Mouse (Mus musculus) hindbrain, postnatal 0 days (tissue): ENCODE measurements around the gene 1700016K19Rik. TPM values are rescaled to one million over a fixed set of nuclear protein-coding genes. Genes with fewer than 3 reads are reported as not detected.

Experiments used
- ATAC-seq: fragments of 200-750 bp; cut with Nextera tagmentation; 2 replicates; pipeline ENCODE4 v1.8.0; 2017; ENCODE audit warnings: mild to moderate bottlenecking, moderate TSS enrichment, moderate library complexity
- DNase-seq: peaks from one replicate; pipeline ENCODE4 v3.0.0-alpha.2; 2015; ENCODE audit warnings: low spot score
- H3K27ac ChIP-seq: fragments of 300-500 bp; sonication (generic); 2 replicates; pipeline ENCODE4 v1.5.1; 2014; ENCODE audit warnings: mild to moderate bottlenecking
- H3K27me3 ChIP-seq: fragments of 300-500 bp; sonication (generic); 2 replicates; pipeline ENCODE4 v1.6.1; 2014; ENCODE audit warnings: low read length, mixed read lengths; ENCODE audit not compliant: insufficient read depth
- H3K36me3 ChIP-seq: fragments of 300-500 bp; sonication (generic); 2 replicates; pipeline ENCODE4 v1.6.1; 2014; ENCODE audit warnings: low read length, mixed read lengths; ENCODE audit not compliant: insufficient read depth
- H3K4me1 ChIP-seq: fragments of 300-500 bp; sonication (generic); 2 replicates; pipeline ENCODE4 v1.6.1; 2014; ENCODE audit warnings: antibody characterized with exemption, low read length, mixed read lengths; ENCODE audit not compliant: insufficient read depth
- H3K4me2 ChIP-seq: fragments of 300-500 bp; sonication (generic); 2 replicates; pipeline ENCODE4 v1.6.1; 2014; ENCODE audit warnings: low read depth, mild to moderate bottlenecking, low read length, moderate library complexity, mixed read lengths
- H3K4me3 ChIP-seq: fragments of 300-500 bp; sonication (generic); 2 replicates; pipeline ENCODE4 v1.5.1; 2014; ENCODE audit warnings: low read length
- H3K9ac ChIP-seq: fragments of 300-500 bp; sonication (generic); replicated peaks from 2 replicates; pipeline ENCODE4 v1.6.1; 2014; ENCODE audit warnings: mild to moderate bottlenecking, low read length, moderate library complexity, mixed read lengths
- H3K9me3 ChIP-seq: fragments of 300-500 bp; sonication (generic); 2 replicates; pipeline ENCODE4 v1.6.1; 2016; ENCODE audit warnings: low read length, mixed read lengths
- CTCF ChIP-seq: IDR thresholded peaks from 2 replicates; pipeline ENCODE4 v1.5.1; 2016; ENCODE audit warnings: antibody characterized with exemption, control low read depth, low read depth
- WGBS: fragments of 180-500 bp; shearing (Covaris S2); extraction: QIAGEN DNeasy Blood & Tissue Kit; methylation state at CpG from one replicate; pipeline ENCODE4 v1.1.7; 2014; 5-methylcytosine and 5-hydroxymethylcytosine counted together
- polyA plus RNA-seq: library from polyadenylated mRNA; unstranded; fragments of >200 nt; fragmentation: Nextera tagmentation; extraction: Ambion mirVana; gene quantifications from 2 replicates; pipeline ENCODE4 v1.2.1, GENCODE M21; 2015
- total RNA-seq: library from RNA; depleted of rRNA; stranded (reverse); fragments of >200 nt; gene quantifications from 2 replicates; pipeline ENCODE4 v1.2.3, GENCODE M21; 2014; rRNA removed

1700016K19Rik gene
- total RNA-seq (2.5 and 4.8 TPM in 2 replicates), polyA plus RNA-seq (6.2 and 6.3 TPM in 2 replicates)

GRCm38 (mm10) chr11:75999440-76000155, at the start of gene 1700016K19Rik:
Gene 1700016K19Rik, plus strand, starts transcription at chr11:75999912.
- Histone ChIP-seq H3K4me3 (peak within 1 kb of the TSS; percentile 58), H3K36me3 (no peaks in the 10 kb centered on the region), H3K9me3 (no peaks in the 10 kb centered on the region), H3K9ac (peak within 1 kb of the TSS; percentile 38), H3K4me1 (peaks cover 10% of the 10 kb centered on the region), H3K27ac (no peak within 1 kb of the TSS), H3K27me3 (no peaks in the 10 kb centered on the region), H3K4me2 (peak within 1 kb of the TSS; percentile 80)
- peak; percentile 82 for TF ChIP-seq CTCF
- 14% methylated on average over 35 of the region's 36 CpGs for WGBS
- ATAC-seq (peak; percentile 88), DNase-seq (peak; percentile 92)

GRCm38 (mm10) chr11:75950459-75950858, 49.3 kb upstream of the 1700016K19Rik start:
- Histone ChIP-seq H3K9me3 (no peaks in the 10 kb centered on the region), H3K27ac (no peak overlapping the region), H3K4me1 (peaks cover 16% of the 10 kb centered on the region), H3K27me3 (no peaks in the 10 kb centered on the region), H3K9ac (no peak overlapping the region), H3K4me3 (no peak overlapping the region), H3K36me3 (no peaks in the 10 kb centered on the region), H3K4me2 (no peak overlapping the region)
- ATAC-seq (no peak), DNase-seq (no peak)
- 71% methylated on average over 3 of the region's 3 CpGs for WGBS
- no peak for TF ChIP-seq CTCF

- Histone ChIP-seq H3K9ac (no peak overlapping the region), H3K36me3 (no peaks in the 10 kb centered on the region), H3K9me3 (no peaks in the 10 kb centered on the region), H3K4me3 (no peak overlapping the region), H3K27me3 (no peaks in the 10 kb centered on the region), H3K4me1 (peaks cover 8% of the 10 kb centered on the region; the same call in 1 of the 2 replicates), H3K4me2 (no peak overlapping the region), H3K27ac (no peak overlapping the region)
- ATAC-seq (no peak), DNase-seq (no peak)
- WGBS: 78% methylated on average over 5 of the region's 5 CpGs
- TF ChIP-seq CTCF: no peak
Measured at GRCm38 (mm10) chr11:75951895-75952294, 47.8 kb upstream of the 1700016K19Rik start.

GRCm38 (mm10) chr11:75954896-75955295, 44.8 kb upstream of the 1700016K19Rik start:
- H3K36me3 ChIP-seq: no peaks in the 10 kb centered on the region
- H3K4me3 ChIP-seq: no peak overlapping the region
- no peak overlapping the region for H3K4me2 ChIP-seq
- no peaks in the 10 kb centered on the region for H3K9me3 ChIP-seq
- ATAC-seq (no peak), DNase-seq (no peak)
- no peak for TF ChIP-seq CTCF
- 85% methylated on average over 9 of the region's 9 CpGs for WGBS
- H3K27ac ChIP-seq: no peak overlapping the region
- H3K4me1 ChIP-seq: no peaks in the 10 kb centered on the region
- no peak overlapping the region for H3K9ac ChIP-seq
- H3K27me3 ChIP-seq: no peaks in the 10 kb centered on the region

GRCm38 (mm10) chr11:75956651-75957050, 43.1 kb upstream of the 1700016K19Rik start:
- H3K4me1 ChIP-seq: no peaks in the 10 kb centered on the region
- H3K4me2 ChIP-seq: no peak overlapping the region
- no peaks in the 10 kb centered on the region for H3K36me3 ChIP-seq
- no peak overlapping the region for H3K27ac ChIP-seq
- no peak for ATAC-seq
- no peaks in the 10 kb centered on the region for H3K9me3 ChIP-seq
- no peak for TF ChIP-seq CTCF
- H3K4me3 ChIP-seq: no peak overlapping the region
- no peaks in the 10 kb centered on the region for H3K27me3 ChIP-seq
- WGBS: 75% methylated on average over 8 of the region's 8 CpGs
- no peak overlapping the region for H3K9ac ChIP-seq
- no peak for DNase-seq

GRCm38 (mm10) chr11:75957124-75957832, 42.4 kb upstream of the 1700016K19Rik start:
- Histone ChIP-seq H3K36me3 (no peaks in the 10 kb centered on the region), H3K4me3 (no peak overlapping the region), H3K27ac (no peak overlapping the region), H3K27me3 (no peaks in the 10 kb centered on the region), H3K4me1 (no peaks in the 10 kb centered on the region), H3K9me3 (no peaks in the 10 kb centered on the region), H3K9ac (no peak overlapping the region), H3K4me2 (no peak overlapping the region)
- ATAC-seq: no peak
- no peak for DNase-seq
- 90% methylated on average over 17 of the region's 17 CpGs for WGBS
- TF ChIP-seq CTCF: no peak

GRCm38 (mm10) chr11:75961782-75962181, 37.9 kb upstream of the 1700016K19Rik start:
- ATAC-seq (no peak; the same call in 1 of the 2 replicates), DNase-seq (no peak)
- 83% methylated on average over 7 of the region's 7 CpGs for WGBS
- H3K4me3 ChIP-seq: no peak overlapping the region
- H3K27me3 ChIP-seq: no peaks in the 10 kb centered on the region
- H3K9ac ChIP-seq: no peak overlapping the region
- peaks cover 6% of the 10 kb centered on the region for H3K4me1 ChIP-seq
- no peak overlapping the region for H3K27ac ChIP-seq
- H3K9me3 ChIP-seq: no peaks in the 10 kb centered on the region
- no peak for TF ChIP-seq CTCF
- no peaks in the 10 kb centered on the region for H3K36me3 ChIP-seq
- H3K4me2 ChIP-seq: no peak overlapping the region
